Mouse (Mus musculus) cerebellum, adult 2 months (tissue): Measurements from ENCODE around the gene Rasgef1b.

Experiments
- CTCF ChIP-seq: fragments of 200-500 bp; IDR thresholded peaks from 2 replicates; pipeline ENCODE4 v1.5.1; 2011; ENCODE audit warnings: low read depth, mild to moderate bottlenecking, control low read depth, low read length, moderate library complexity, borderline replicate concordance; ENCODE audit not compliant: insufficient read depth
- POLR2A ChIP-seq: fragments of 200-500 bp; IDR thresholded peaks from 2 replicates; pipeline ENCODE4 v1.6.1; 2011; ENCODE audit warnings: low read length, control low read depth, borderline replicate concordance; ENCODE audit not compliant: insufficient read depth

GRCm38 (mm10) chr5:99291084-99291830 is 437.6 kb downstream of the Rasgef1b start:
- TF ChIP-seq CTCF, result no peak
- TF ChIP-seq POLR2A, result no peak
